Mouse (Mus musculus): ENCODE data around the gene Ntn5. TPM values are rescaled to one million over a fixed set of nuclear protein-coding genes. Genes with fewer than 3 reads are reported as not detected.
"Not testable (repeated sequence)": the region's sequence is repeated elsewhere in the genome, so short reads cannot be mapped to it uniquely, and the experiment has no call there.

Gene Ntn5
- total RNA-seq, 2 experiments from 2014 or later = 0.51 to 0.62 TPM

DNA sequence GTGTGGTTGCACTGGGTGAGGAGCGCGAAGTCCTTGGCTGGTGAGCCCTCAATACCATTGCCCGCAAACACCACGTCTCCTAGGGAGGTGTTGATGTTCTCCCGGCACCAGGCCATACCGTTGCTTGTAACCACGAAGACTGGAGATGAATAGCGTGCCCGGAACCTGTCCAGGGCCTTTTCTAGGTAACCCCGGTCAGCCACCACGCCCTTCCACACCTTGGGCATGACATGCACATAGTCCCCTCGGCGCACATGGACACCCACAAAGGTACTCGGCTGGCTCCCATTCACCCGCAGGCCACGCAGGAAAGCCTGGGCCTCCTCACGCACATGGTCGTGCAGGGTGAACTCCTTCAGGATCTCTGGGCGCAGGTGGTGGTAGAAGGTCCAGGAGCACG, 33.3 kb upstream of the Ntn5 start:
- DNase-seq; intact Hi-C loops (cut with DNase I; ENCODE audit: low total_unique reads): not testable (repeated sequence)

- intact Hi-C loops (cut with DNase I; ENCODE audit: low total_unique reads) = loop anchor here (5.0 kb wide), 1 partner anchor 38 kb away; the partner anchor contains the start of gene Sec1
- no peak for DNase-seq
Observed at GRCm38 (mm10) chr7:45654424-45655047, 29.3 kb upstream of the Ntn5 start.

GRCm38 (mm10) chr7:45660746-45661478, 22.9 kb upstream of the Ntn5 start:
- no peak for DNase-seq
- intact Hi-C loops (cut with DNase I; ENCODE audit: low total_unique reads) = no loop called here

- DNase-seq; intact Hi-C loops (cut with DNase I; ENCODE audit: low total_unique reads): not testable (repeated sequence)
Observed at GRCm38 (mm10) chr7:45661702-45662101, 22.1 kb upstream of the Ntn5 start.

DNA sequence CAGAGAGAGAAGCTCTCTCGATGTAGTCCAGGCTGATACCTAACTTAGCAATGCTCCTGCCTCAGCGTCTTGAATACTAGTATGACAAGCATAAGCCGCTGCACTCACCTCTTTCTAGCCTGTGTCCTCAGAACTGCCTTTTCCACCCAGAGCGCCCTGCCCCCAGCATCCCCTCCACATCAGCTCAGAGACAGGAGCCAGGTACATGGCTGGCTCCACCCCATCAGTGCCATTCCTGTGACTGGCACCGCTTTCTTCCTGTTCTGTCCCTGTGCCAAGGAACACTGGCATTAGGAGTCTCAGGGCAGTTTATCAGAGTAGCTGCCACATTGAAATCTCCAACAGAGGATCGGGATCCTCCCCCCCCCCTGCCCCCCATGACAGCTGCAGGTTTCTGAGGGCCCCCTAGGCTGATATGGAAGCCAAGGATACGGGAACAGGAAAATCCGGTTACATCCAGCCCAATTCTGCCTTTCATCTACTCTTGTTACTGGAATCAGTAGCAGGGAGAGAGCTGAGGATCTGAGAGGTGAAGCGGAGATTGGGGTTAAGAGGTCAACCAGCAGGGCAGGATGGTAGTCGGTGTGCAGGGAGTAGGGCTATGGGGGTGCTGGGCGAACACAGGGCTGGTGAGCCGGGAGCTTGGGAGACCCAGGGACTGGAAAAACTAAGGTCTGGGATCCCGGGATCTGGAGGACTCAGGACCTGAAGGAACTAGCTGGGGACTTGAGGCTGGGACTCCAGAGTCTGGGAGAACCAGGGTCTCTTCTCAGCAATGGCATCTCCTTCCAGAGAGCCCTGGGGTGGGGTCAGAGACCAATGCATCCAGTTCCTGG, 18.3 kb upstream of the Ntn5 start:
- DNase-seq = no peak
- intact Hi-C loops (cut with DNase I; ENCODE audit: low total_unique reads) = no loop called here

DNA sequence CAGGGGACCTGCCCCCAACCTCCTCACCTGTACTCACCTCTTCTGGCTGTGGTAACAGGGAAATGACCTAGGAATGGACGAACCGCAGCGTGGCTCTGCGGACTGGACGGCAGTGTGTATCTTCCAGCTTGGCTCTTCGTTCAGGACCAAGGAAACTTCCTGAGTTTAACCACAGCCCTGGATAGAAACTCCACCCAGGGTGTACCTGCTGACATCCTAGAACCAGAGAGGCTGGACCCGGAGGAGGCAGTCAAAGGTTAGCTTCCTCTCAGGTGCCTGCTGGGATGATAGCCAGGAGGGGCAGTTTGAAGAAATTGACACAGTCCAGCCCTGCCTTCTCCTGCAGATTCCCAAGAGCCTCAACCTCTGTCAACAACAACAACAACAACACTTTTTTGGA, 17.7 kb upstream of the Ntn5 start, which contains the start of gene Fut2:
Fut2 (minus strand) TSS at position 234 of the 400 bp plus-strand sequence.
- intact Hi-C loops (cut with DNase I; ENCODE audit: low total_unique reads) = no loop called here
- DNase-seq = no peak

DNA sequence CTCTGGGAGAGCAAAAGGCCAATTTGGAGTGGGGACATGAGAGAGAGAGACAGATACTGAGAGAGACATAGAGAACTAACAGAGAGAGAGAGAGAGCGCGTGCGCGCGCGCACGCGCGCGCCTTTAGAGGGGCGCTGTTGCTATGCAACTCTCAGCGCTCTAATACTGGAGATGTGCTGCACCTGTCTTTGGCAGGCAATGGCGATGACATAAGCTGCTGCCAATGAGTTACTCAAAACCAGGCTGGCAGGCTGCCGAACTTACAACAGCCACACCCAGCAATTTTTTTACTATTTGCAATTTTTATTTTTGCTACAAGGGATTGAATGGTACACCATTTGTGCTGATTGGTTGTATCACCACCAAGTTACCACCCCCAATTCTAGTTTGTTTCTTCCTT, 16.1 kb upstream of the Ntn5 start:
- intact Hi-C loops (cut with DNase I; ENCODE audit: low total_unique reads) = no loop called here
- peak; percentile 8 for DNase-seq

DNA sequence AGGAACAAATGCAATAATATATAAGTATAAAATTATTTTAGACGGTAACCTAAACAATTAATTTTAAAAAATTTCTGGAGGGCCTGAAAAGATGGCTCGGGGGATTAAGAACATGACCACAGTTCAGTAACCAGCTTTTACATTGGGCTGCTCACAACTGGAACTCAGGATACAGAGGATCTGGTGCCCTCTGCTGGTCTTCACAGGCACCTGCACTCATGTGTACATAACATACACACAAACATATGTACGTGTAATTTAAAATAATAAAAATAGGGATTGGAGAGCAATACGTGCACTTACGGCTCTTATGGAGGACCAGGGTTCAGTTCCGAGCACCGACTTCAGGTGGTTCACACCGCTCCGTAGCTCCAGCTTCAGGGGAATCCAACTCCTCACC, 14.9 kb upstream of the Ntn5 start:
- intact Hi-C loops (cut with DNase I; ENCODE audit: low total_unique reads) = no loop called here
- DNase-seq = no peak

DNA sequence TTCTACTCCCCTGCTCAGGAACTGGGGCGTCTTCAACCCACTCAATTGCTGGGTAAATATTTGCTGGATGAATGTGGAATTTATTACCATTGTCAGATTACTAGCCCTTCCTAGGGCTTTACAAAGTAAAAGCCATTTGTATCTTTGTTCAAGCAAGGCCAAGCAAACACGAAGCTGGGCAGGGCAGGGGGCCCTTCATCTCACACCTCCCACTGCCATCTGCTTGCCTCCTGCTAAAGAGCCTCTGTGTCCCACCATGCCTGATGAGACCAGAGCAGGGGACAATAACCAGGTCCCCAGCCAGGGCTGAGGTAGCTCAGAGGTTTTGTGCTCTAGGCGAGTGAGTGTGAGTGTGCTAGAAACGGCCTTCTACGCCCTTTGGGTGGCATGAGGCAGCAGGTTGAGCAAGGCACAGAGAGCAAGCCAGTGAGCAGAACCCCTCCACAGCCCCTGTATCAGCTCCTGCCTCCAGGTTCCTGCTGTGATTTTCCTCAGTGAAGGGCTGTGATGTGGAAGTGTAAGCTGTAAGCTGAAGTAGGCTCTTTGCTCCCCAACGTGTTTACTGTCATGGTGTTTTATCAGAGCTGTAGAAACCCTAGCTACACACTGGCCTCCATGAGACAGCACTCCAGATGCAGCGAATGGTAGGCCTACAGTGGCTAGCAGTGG, 6.1 kb upstream of the Ntn5 start:
- intact Hi-C loops (cut with DNase I; ENCODE audit: low total_unique reads) = no loop called here
- DNase-seq = no peak

DNA sequence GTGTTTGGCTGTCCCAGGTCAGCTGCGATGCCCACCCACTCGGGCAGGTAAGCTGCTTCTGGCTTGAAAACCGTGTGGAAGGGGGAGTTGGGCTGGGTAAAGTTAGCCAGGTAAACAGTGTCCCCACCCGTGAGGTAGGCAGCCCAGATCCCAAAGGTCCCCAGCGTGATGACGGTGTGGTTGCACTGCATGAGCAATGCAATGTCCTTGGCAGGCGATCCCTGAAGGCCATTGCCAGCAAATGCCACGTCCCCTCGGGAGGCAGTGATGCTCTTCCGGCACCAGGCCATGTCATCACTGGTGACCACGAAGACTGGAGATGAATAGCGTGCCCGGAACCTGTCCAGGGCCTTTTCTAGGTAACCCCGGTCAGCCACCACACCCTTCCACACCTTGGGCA, 5.3 kb upstream of the Ntn5 start:
- no peak for DNase-seq
- intact Hi-C loops (cut with DNase I; ENCODE audit: low total_unique reads) = no loop called here

- intact Hi-C loops (cut with DNase I; ENCODE audit: low total_unique reads) = no loop called here
- no peak for DNase-seq
Observed at GRCm38 (mm10) chr7:45679966-45680621, 3.7 kb upstream of the Ntn5 start.

- DNase-seq = peak; percentile 50
- intact Hi-C loops (cut with DNase I; ENCODE audit: low total_unique reads) = no loop called here
Observed at GRCm38 (mm10) chr7:45681046-45681736, 2.6 kb upstream of the Ntn5 start.

GRCm38 (mm10) chr7:45682144-45683126, 1.4 kb upstream of the Ntn5 start:
- intact Hi-C loops (cut with DNase I; ENCODE audit: low total_unique reads) = no loop called here
- DNase-seq = peak; percentile 88

DNA sequence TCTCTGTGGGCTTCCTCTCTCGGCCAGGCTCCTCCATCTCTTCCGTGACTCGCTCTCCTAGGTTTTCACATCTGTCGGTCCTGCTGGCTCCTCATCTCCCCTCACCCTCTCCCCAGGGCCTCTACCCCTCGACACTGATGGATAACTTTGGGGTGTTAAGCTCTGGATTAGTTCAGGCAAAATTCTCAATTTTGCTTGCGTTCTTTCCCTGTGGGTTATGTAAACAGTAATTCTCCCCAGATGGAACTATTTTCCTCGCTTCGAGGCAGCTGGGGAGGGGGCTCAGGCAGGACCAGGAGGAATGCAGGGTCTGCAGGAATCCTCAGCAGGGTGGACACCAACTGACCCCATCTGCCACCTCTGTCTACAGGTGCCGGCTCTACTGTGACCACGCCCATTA, 2.0 kb downstream of the Ntn5 start:
- no peak for DNase-seq
- intact Hi-C loops (cut with DNase I; ENCODE audit: low total_unique reads) = no loop called here

DNA sequence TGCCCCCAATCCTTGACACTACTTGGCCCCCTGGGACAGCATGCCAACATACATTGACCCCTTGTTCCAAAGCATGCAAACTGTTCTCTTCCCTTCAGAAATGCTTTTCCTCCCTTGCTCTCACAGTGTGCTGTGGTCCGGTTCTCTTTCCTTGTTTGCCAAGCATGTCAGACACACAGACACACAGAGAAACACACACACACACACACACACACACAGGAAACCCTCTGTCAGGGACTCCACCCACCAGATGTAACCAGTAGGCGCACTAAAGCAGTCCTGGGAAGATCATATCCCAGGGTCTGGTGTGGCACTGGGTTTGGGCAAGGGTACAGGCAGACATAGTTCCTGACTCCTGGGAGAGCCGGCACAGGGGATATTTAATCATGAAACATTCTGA, 3.0 kb downstream of the Ntn5 start:
- intact Hi-C loops (cut with DNase I; ENCODE audit: low total_unique reads) = no loop called here
- no peak for DNase-seq

DNA sequence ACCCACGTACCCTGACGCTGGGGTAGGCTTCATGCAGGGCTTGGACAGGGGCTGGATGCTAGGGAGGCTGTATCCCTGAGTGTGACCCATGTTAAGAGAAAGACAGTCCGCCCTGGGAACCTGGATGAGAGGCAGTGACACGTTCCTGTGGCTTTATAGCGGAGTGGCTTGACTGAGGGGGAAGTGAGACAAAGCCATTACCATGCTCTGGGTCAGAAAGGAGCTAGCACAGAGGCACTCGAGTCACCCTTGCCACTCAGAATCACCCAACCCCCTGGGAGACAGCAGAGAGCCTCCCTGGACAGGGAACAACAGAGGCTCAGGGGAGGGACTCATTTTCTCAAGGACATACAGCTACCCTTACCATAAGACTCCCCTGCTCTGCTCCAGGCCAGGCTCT, 5.3 kb downstream of the Ntn5 start:
- intact Hi-C loops (cut with DNase I; ENCODE audit: low total_unique reads) = no loop called here
- no peak for DNase-seq

GRCm38 (mm10) chr7:45689800-45690199, 6.0 kb downstream of the Ntn5 start:
- no peak for DNase-seq
- intact Hi-C loops (cut with DNase I; ENCODE audit: low total_unique reads) = loop anchor here (5.0 kb wide), 1 partner anchor 32 kb away; no protein-coding TSS in a partner anchor

All from gastrocnemius, postnatal 14 days (tissue).